Mouse (Mus musculus) bone marrow, adult 2 months (tissue): ENCODE measurements around the gene Morc1.

ENCODE experiments used
- CTCF ChIP-seq: fragments of 200-500 bp; IDR thresholded peaks from 2 replicates; pipeline ENCODE4 v1.5.1; 2011; ENCODE audit warnings: low read length, control low read depth; ENCODE audit not compliant: control insufficient read depth, insufficient read depth
- POLR2A ChIP-seq: fragments of 200-500 bp; IDR thresholded peaks from 2 replicates; pipeline ENCODE4 v1.6.1; 2011; ENCODE audit warnings: low read depth, mild to moderate bottlenecking, control low read depth, low read length, borderline replicate concordance; ENCODE audit not compliant: control insufficient read depth

DNA sequence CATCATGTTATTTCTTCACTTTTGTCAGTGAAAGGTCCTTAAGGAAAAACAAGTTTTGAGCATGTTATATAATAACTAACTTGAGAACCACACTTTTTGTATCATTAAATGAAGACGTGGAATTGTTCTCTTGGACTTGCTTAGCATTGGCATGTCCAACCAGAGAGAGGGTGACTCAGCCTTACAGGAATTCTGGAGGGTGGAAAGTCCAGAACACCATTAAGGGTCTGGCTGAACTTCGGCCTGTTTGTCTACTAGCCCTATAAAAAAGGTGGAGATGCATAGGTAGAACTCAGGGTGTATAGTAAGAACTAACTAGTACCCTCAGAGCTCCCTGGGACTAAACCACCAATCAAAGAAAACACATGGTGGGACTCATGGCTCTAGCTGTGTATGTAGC lies 35.8 kb upstream of the Morc1 start:
- TF ChIP-seq CTCF = no peak
- no peak for TF ChIP-seq POLR2A
